In genomic region chr1:132190621-132191092, GRCm38 (mm10) we compare ENCODE assay signal across 8 mouse cellular contexts. TPM values are rescaled to one million over a fixed set of nuclear protein-coding genes. Genes with fewer than 3 reads are reported as not detected.
DNase-seq lines count a peak whose midpoint lies in the region; ATAC-seq and TF ChIP-seq lines count a peak whose summit lies in the region.

No protein-coding gene starts in this region.

- H3K36me3 ChIP-seq in hindbrain, embryonic 15.5 days, result no peaks in the 10 kb centered on the region
- H3K36me3 ChIP-seq in midbrain, postnatal 0 days (ENCODE audit: insufficient read depth, low read length), result no peaks in the 10 kb centered on the region

- peak overlapping the region; percentile 75 for H3K4me3 ChIP-seq in hindbrain, embryonic 15.5 days
- peak overlapping the region; percentile 83 for H3K4me3 ChIP-seq in midbrain, postnatal 0 days (ENCODE audit: low read depth, low read length)

- peak; percentile 64 to 66 for DNase-seq in cerebellum, postnatal 14 days
- no peak for DNase-seq in cerebellum, adult 11-12 months
- peak; percentile 32 to 35 for DNase-seq in right cerebral cortex, postnatal 10 days (ENCODE audit: low spot score in 2 of 2)
- DNase-seq in right cerebral cortex, postnatal 14 days, result no peak
- DNase-seq in midbrain, postnatal 0 days (ENCODE audit: low spot score), result peak; percentile 38

- WGBS in hindbrain, embryonic 15.5 days, result 1% methylated on average over 58 of the region's 62 CpGs
- under 1% methylated on average over 48 of the region's 62 CpGs for WGBS in midbrain, postnatal 0 days

- peak overlapping the region; percentile 74 for H3K4me2 ChIP-seq in hindbrain, embryonic 15.5 days
- peak overlapping the region; percentile 76 for H3K4me2 ChIP-seq in midbrain, postnatal 0 days (ENCODE audit: low read depth, low read length, poor library complexity, severe bottlenecking)

- peak; percentile 19 for ATAC-seq in hindbrain, embryonic 15.5 days (ENCODE audit: low FRiP score, low read depth)
- ATAC-seq in midbrain, postnatal 0 days (ENCODE audit: low FRiP score), result peak; percentile 57
- no peak for ATAC-seq in frontal cortex, adult (ENCODE audit: low TSS enrichment)
- ATAC-seq in megakaryocyte-erythroid progenitor cell, adult 5-6 weeks (replicated peaks; ENCODE audit: low FRiP score, low TSS enrichment, poor library complexity, severe bottlenecking), result no peak

- peak overlapping the region; percentile 90 for H3K9ac ChIP-seq in hindbrain, embryonic 15.5 days
- H3K9ac ChIP-seq in midbrain, postnatal 0 days (replicated peaks; ENCODE audit: low read length, poor library complexity, severe bottlenecking), result peak overlapping the region; percentile 97

- peaks cover 49% of the 10 kb centered on the region for H3K4me1 ChIP-seq in hindbrain, embryonic 15.5 days (replicated peaks)
- H3K4me1 ChIP-seq in midbrain, postnatal 0 days (ENCODE audit: insufficient read depth, low read length), result peaks cover 22% of the 10 kb centered on the region

- TF ChIP-seq CTCF in midbrain, postnatal 0 days (IDR thresholded peaks at IDR 0.05), result peak; percentile 31; the same call in 1 of the 2 replicates

- H3K27ac ChIP-seq in hindbrain, embryonic 15.5 days (replicated peaks), result peak overlapping the region; percentile 98
- H3K27ac ChIP-seq in midbrain, postnatal 0 days (ENCODE audit: low read depth, low read length), result peak overlapping the region; percentile 99

- H3K9me3 ChIP-seq in hindbrain, embryonic 15.5 days, result no peaks in the 10 kb centered on the region
- no peaks in the 10 kb centered on the region for H3K9me3 ChIP-seq in midbrain, postnatal 0 days (ENCODE audit: low read length)

- H3K27me3 ChIP-seq in hindbrain, embryonic 15.5 days, result no peaks in the 10 kb centered on the region
- H3K27me3 ChIP-seq in midbrain, postnatal 0 days (ENCODE audit: insufficient read depth, low read length), result no peaks in the 10 kb centered on the region

RNA-seq across cellular contexts. Expression of gene Lemd1, which starts 0.6 kb away (rescaled TPM):
- 14.1 and 16.2 TPM in 2 replicates for polyA plus RNA-seq in hindbrain, embryonic 15.5 days (2015; fragmentation: Nextera tagmentation; extraction: Ambion mirVana)
- total RNA-seq in midbrain, postnatal 0 days (2014; rRNA removed), result 9.3 and 12.6 TPM in 2 replicates
- polyA plus RNA-seq in midbrain, postnatal 0 days (2015; fragmentation: Nextera tagmentation; extraction: Ambion mirVana), result 11.3 and 12.6 TPM in 2 replicates
- not detected in 2 replicates for total RNA-seq in megakaryocyte-erythroid progenitor cell, adult 5-6 weeks (2014; fragmentation: Nextera tagmentation)
- not detected in 2 replicates for total RNA-seq in megakaryocyte-erythroid progenitor cell, adult 5-6 weeks (2017)

RNA-seq across cellular contexts. Expression of gene AC124108.1, which starts 0.6 kb away (rescaled TPM):
- polyA plus RNA-seq in hindbrain, embryonic 15.5 days (2015; fragmentation: Nextera tagmentation; extraction: Ambion mirVana), result 2.7 and 2.8 TPM in 2 replicates
- 3.9 and 6.9 TPM in 2 replicates for total RNA-seq in midbrain, postnatal 0 days (2014; rRNA removed)
- 0.50 and 0.54 TPM in 2 replicates for polyA plus RNA-seq in midbrain, postnatal 0 days (2015; fragmentation: Nextera tagmentation; extraction: Ambion mirVana)
- not detected in 2 replicates for total RNA-seq in megakaryocyte-erythroid progenitor cell, adult 5-6 weeks (2014; fragmentation: Nextera tagmentation)
- not detected in 2 replicates for total RNA-seq in megakaryocyte-erythroid progenitor cell, adult 5-6 weeks (2017)

RNA-seq across cellular contexts. Expression of gene Gm10188, which starts 38.9 kb away (rescaled TPM):
- 0.25 and 0.68 TPM in 2 replicates for polyA plus RNA-seq in hindbrain, embryonic 15.5 days (2015; fragmentation: Nextera tagmentation; extraction: Ambion mirVana)
- total RNA-seq in midbrain, postnatal 0 days (2014; rRNA removed), result not detected in 2 replicates
- polyA plus RNA-seq in midbrain, postnatal 0 days (2015; fragmentation: Nextera tagmentation; extraction: Ambion mirVana), result 0.22 TPM in 1 of 2 replicates, not detected in the other
- total RNA-seq in megakaryocyte-erythroid progenitor cell, adult 5-6 weeks (2014; fragmentation: Nextera tagmentation), result not detected in 2 replicates
- not detected in 2 replicates for total RNA-seq in megakaryocyte-erythroid progenitor cell, adult 5-6 weeks (2017)

RNA-seq across cellular contexts. Expression of gene Cdk18, which starts 51.2 kb away (rescaled TPM):
- polyA plus RNA-seq in hindbrain, embryonic 15.5 days (2015; fragmentation: Nextera tagmentation; extraction: Ambion mirVana), result 1.00 and 1.1 TPM in 2 replicates
- total RNA-seq in midbrain, postnatal 0 days (2014; rRNA removed), result 3.5 and 7.2 TPM in 2 replicates
- 2.4 and 3.1 TPM in 2 replicates for polyA plus RNA-seq in midbrain, postnatal 0 days (2015; fragmentation: Nextera tagmentation; extraction: Ambion mirVana)
- total RNA-seq in megakaryocyte-erythroid progenitor cell, adult 5-6 weeks (2014; fragmentation: Nextera tagmentation), result 0.42 TPM in 1 of 2 replicates, not detected in the other
- 0.46 TPM in 1 of 2 replicates, not detected in the other for total RNA-seq in megakaryocyte-erythroid progenitor cell, adult 5-6 weeks (2017)

Comparison
In these comparisons a context has a peak if more than half of its experiments do, and no peak if none do; other contexts are left out.
1. DNase-seq: peak in cerebellum, postnatal 14 days (2 of 2), right cerebral cortex, postnatal 10 days (2 of 2) and midbrain, postnatal 0 days (single experiment); none in cerebellum, adult 11-12 months (single experiment) and right cerebral cortex, postnatal 14 days (single experiment).
2. ATAC-seq: peak in hindbrain, embryonic 15.5 days (single experiment) and midbrain, postnatal 0 days (single experiment); none in frontal cortex, adult (single experiment) and megakaryocyte-erythroid progenitor cell, adult 5-6 weeks (single experiment).
3. RNA of gene Lemd1, which starts 0.6 kb away (total RNA-seq): 9.3 to 12.6 TPM in midbrain, postnatal 0 days; not detected in megakaryocyte-erythroid progenitor cell, adult 5-6 weeks; every median in the first group is over 10 times any median in the second.